Mouse (Mus musculus) embryo, embryonic 11 days (tissue): ENCODE results near the gene Olfr1472.
"Not testable (repeated sequence)": the region's sequence is repeated elsewhere in the genome, so short reads cannot be mapped to it uniquely, and the experiment has no call there.

ENCODE experiments used
- DNase-seq: peaks from one replicate; pipeline ENCODE4 v3.0.0-alpha.2; 2015

The Olfr1472 gene

GRCm38 (mm10) chr19:13455986-13456385 lies at the start of gene Olfr1472:
Olfr1472 (minus strand) TSS chr19:13456086.
- DNase-seq = no peak

DNA sequence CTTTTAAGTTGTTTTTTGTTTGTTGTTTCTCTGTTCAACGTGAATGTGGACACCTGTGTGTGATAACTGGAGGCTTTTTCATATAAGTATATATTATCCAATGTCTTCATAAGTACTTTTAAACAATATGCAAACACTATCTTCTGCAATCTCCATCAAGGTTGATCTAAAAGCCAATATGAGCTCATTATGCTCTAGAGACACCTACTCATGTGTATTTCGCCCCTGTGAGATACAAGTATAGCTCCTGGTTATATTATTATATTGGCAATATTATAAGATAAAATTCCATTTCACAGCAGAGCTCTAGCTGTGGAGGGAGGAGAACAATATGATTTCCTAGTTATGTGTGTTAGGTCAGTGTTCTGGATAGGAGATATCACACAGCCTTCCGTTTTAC lies 44.4 kb upstream of the Olfr1472 start, which contains the start of gene Olfr1477:
Gene Olfr1477 (plus strand): TSS at position 301 of the 400 bp plus-strand sequence.
- no peak for DNase-seq

- no peak for DNase-seq
Observed at GRCm38 (mm10) chr19:13480096-13480495, 24.2 kb upstream of the Olfr1472 start, which contains the start of gene Olfr1475. Olfr1475 (minus strand) TSS chr19:13480196.

GRCm38 (mm10) chr19:13469265-13469664 lies 13.4 kb upstream of the Olfr1472 start, which contains the start of gene Olfr1474:
Olfr1474 (plus strand) TSS chr19:13469565.
- not testable (repeated sequence) for DNase-seq

- not testable (repeated sequence) for DNase-seq
Observed at GRCm38 (mm10) chr19:13443109-13443508, 12.8 kb downstream of the Olfr1472 start, which contains the start of gene Olfr1471. Olfr1471 (plus strand) TSS chr19:13443409.

GRCm38 (mm10) chr19:13407549-13407948 lies 48.3 kb downstream of the Olfr1472 start, which contains the start of gene Olfr1469:
Olfr1469 (plus strand) TSS chr19:13407849.
- DNase-seq = no peak
